In the genomic region with DNA sequence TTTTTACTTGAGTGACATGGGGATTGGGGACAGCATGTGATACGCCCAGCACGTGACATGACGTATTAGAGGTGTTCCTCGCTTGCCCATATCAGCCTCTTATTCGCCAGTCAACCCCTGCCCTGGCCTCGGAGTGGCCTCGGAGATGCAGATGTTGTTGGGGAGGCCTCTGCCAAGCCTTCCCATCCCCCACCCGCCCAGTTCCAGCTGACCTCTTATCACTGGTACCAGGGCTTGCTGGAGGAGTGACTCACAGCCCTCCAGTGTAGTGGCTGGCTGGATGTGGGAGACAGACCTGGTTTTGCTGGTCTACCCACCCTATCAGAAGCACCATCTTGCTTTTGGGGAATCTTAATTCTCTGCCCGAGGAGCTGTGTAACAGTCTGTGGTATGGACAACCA, we compare ENCODE assay signal across 14 mouse cellular contexts. TPM values are rescaled to one million over a fixed set of nuclear protein-coding genes. Genes with fewer than 3 reads are reported as not detected.
DNase-seq lines count a peak whose midpoint lies in the region; ATAC-seq lines count a peak whose summit lies in the region.
"Had no signal": no experiment of that assay in that cellular context is flagged by ENCODE, and none has a peak within 500 bp of the region (broad histone marks: within the 10 kb centered on the region; RNA-seq: fewer than 3 reads in every experiment).

No protein-coding gene starts in this region.

- 56% methylated on average over 9 of the region's 9 CpGs for WGBS in heart, embryonic 10.5 days
- WGBS in liver, embryonic 15.5 days (ENCODE audit: insufficient replicate concordance) = 22% methylated on average over 9 of the region's 9 CpGs
- 91% methylated on average over 9 of the region's 9 CpGs for WGBS in midbrain, embryonic 16.5 days

- ATAC-seq in liver, embryonic 15.5 days (ENCODE audit: insufficient read depth) = peak; percentile 96
- no peak for ATAC-seq in midbrain, embryonic 16.5 days
- ATAC-seq: Patski had no signal

- peaks cover 7% of the 10 kb centered on the region for H3K27me3 ChIP-seq in heart, embryonic 10.5 days (ENCODE audit: insufficient read depth, poor library complexity, severe bottlenecking)
- no peaks in the 10 kb centered on the region for H3K27me3 ChIP-seq in liver, embryonic 15.5 days
- H3K27me3 ChIP-seq in midbrain, embryonic 16.5 days (ENCODE audit: control insufficient read depth, insufficient read depth, low read depth, low read length) = no peaks in the 10 kb centered on the region
- H3K27me3 ChIP-seq: Patski had no signal

- peak overlapping the region; percentile 56 for H3K4me2 ChIP-seq in liver, embryonic 15.5 days
- H3K4me2 ChIP-seq in midbrain, embryonic 16.5 days (ENCODE audit: low read length) = no peak overlapping the region

- no peak for DNase-seq in heart, embryonic 10.5 days (ENCODE audit: low spot score)
- DNase-seq in heart, adult 18-20 months = no peak
- peak; percentile 35 for DNase-seq in 3T3-L1 (ENCODE audit: low read depth, low spot score)
- DNase-seq in c-Kit-negative CD71-positive TER-119-positive erythroid progenitor cells, embryonic 14.5 days (ENCODE audit: low read depth, low spot score) = peak; percentile 57
- DNase-seq in kidney, postnatal 10 days = no peak
- no peak for DNase-seq in thymus, postnatal 36 days
- DNase-seq: adrenal gland, postnatal 10 days; cerebellum, adult 2 months; kidney, adult 2 months had no signal

- H3K27ac ChIP-seq in heart, embryonic 10.5 days = peak overlapping the region; percentile 19; the same call in 1 of the 2 replicates
- H3K27ac ChIP-seq in liver, embryonic 15.5 days (replicated peaks) = peak overlapping the region; percentile 87
- H3K27ac ChIP-seq in midbrain, embryonic 16.5 days (ENCODE audit: low read length) = no peak overlapping the region
- H3K27ac ChIP-seq: hindbrain, embryonic 10.5 days; limb, embryonic 10.5 days had no signal

- no peak overlapping the region for H3K9ac ChIP-seq in liver, embryonic 15.5 days
- no peak overlapping the region for H3K9ac ChIP-seq in midbrain, embryonic 16.5 days (ENCODE audit: low read depth, low read length)

- H3K9me3 ChIP-seq in heart, embryonic 10.5 days = no peaks in the 10 kb centered on the region
- no peaks in the 10 kb centered on the region for H3K9me3 ChIP-seq in liver, embryonic 15.5 days (replicated peaks)
- no peaks in the 10 kb centered on the region for H3K9me3 ChIP-seq in midbrain, embryonic 16.5 days (replicated peaks; ENCODE audit: control insufficient read depth, low read length, poor library complexity, severe bottlenecking)
- H3K9me3 ChIP-seq: hindbrain, embryonic 10.5 days; limb, embryonic 10.5 days had no signal

- peaks cover 66% of the 10 kb centered on the region for H3K4me1 ChIP-seq in heart, embryonic 10.5 days
- peaks cover 72% of the 10 kb centered on the region for H3K4me1 ChIP-seq in liver, embryonic 15.5 days (replicated peaks)
- H3K4me1 ChIP-seq in midbrain, embryonic 16.5 days (ENCODE audit: control insufficient read depth, insufficient read depth, low read length) = 0 out of 2 replicates have a peak, but pooled peaks cover 3% of the 10 kb centered on the region

- H3K4me3 ChIP-seq in heart, embryonic 10.5 days = no peak overlapping the region
- no peak overlapping the region for H3K4me3 ChIP-seq in liver, embryonic 15.5 days (replicated peaks)
- no peak overlapping the region for H3K4me3 ChIP-seq in midbrain, embryonic 16.5 days (ENCODE audit: low read depth, low read length)
- H3K4me3 ChIP-seq: hindbrain, embryonic 10.5 days; limb, embryonic 10.5 days had no signal

- no peaks in the 10 kb centered on the region for H3K36me3 ChIP-seq in heart, embryonic 10.5 days
- H3K36me3 ChIP-seq in liver, embryonic 15.5 days (replicated peaks) = 0 out of 2 replicates have a peak, but pooled peaks cover 4% of the 10 kb centered on the region
- no peaks in the 10 kb centered on the region for H3K36me3 ChIP-seq in midbrain, embryonic 16.5 days (ENCODE audit: control insufficient read depth, insufficient read depth, low read length)
- H3K36me3 ChIP-seq: hindbrain, embryonic 10.5 days; limb, embryonic 10.5 days had no signal

RNA-seq across cellular contexts. Expression of gene Cd9, which starts 21.3 kb away (rescaled TPM):
- polyA plus RNA-seq in heart, embryonic 10.5 days (2016; fragmentation: Nextera tagmentation; extraction: Ambion mirVana) = 70.2 and 73.2 TPM in 2 replicates
- total RNA-seq in heart, adult 18-20 months (2021) = 10 to 100 TPM; 49.9 to 50.4 TPM
- polyA plus RNA-seq in liver, embryonic 15.5 days (2015; fragmentation: Nextera tagmentation; extraction: Ambion mirVana) = 121 and 141 TPM in 2 replicates
- polyA plus RNA-seq in midbrain, embryonic 16.5 days (2015; fragmentation: Nextera tagmentation; extraction: Ambion mirVana) = 61.7 and 88.0 TPM in 2 replicates

Comparison
In these comparisons a context has a peak if more than half of its experiments do, and no peak if none do; other contexts are left out.
1. DNase-seq: peak in 3T3-L1 (single experiment) and c-Kit-negative CD71-positive TER-119-positive erythroid progenitor cells, embryonic 14.5 days (single experiment); none in heart, embryonic 10.5 days (single experiment), heart, adult 18-20 months (0 of 2), kidney, postnatal 10 days (single experiment) and thymus, postnatal 36 days (0 of 2).